Mouse (Mus musculus) megakaryocyte, embryonic 14.5 days (primary cell): Measurements from ENCODE around the gene Vwa8.

Experiments
- FLI1 ChIP-seq: IDR thresholded peaks from 2 replicates; pipeline ENCODE4 v1.6.1; 2012; ENCODE audit warnings: low read length, inconsistent platforms, mixed read lengths
- GATA1 ChIP-seq: IDR thresholded peaks from 3 replicates; pipeline ENCODE4 v1.6.1; 2012; ENCODE audit warnings: mixed read lengths, low read length, inconsistent platforms, borderline replicate concordance

DNA sequence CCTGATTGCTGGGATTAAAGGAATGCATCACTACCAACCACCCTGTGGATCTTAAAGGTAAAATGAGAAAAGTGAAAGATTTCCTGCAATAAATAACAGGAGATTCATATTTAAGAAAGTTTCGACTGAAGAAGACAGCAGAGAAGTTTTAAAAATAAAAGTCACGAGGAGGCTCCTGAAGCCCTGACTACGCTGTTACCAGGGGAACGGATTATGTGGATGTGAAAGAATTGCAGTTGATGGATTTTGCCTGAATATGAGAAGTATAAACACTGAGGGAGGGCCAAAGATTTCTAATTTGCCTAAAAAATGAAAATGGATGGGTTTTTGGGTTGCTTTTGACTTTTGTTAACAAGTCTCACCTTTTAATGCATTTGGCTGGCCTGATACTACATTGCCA is 24.8 kb upstream of the Vwa8 start:
- TF ChIP-seq GATA1 = no peak
- TF ChIP-seq FLI1 = no peak
